Mouse (Mus musculus) ES-Bruce4 (cell line): ENCODE measurements around the gene Arhgef25. TPM values are rescaled to one million over a fixed set of nuclear protein-coding genes. Genes with fewer than 3 reads are reported as not detected.

Experiments
- H3K27ac ChIP-seq: 2 replicates; pipeline ENCODE4 v1.5.1; 2012; ENCODE audit warnings: low read length, inconsistent platforms; ENCODE audit not compliant: insufficient read depth
- H3K27me3 ChIP-seq: 2 replicates; pipeline ENCODE4 v1.6.1; 2012; ENCODE audit warnings: mild to moderate bottlenecking, low read length, inconsistent platforms; ENCODE audit not compliant: control insufficient read depth, poor library complexity, insufficient read depth, severe bottlenecking
- H3K36me3 ChIP-seq: 2 replicates; pipeline ENCODE4 v1.6.1; 2012; ENCODE audit warnings: inconsistent platforms, mild to moderate bottlenecking, low read length, moderate library complexity; ENCODE audit not compliant: control insufficient read depth, poor library complexity, insufficient read depth, severe bottlenecking
- H3K4me1 ChIP-seq: one replicate; pipeline ENCODE4 v1.8.1; 2011; ENCODE audit warnings: low read length; ENCODE audit not compliant: control insufficient read depth, insufficient read depth
- H3K4me3 ChIP-seq: 2 replicates; pipeline ENCODE4 v1.5.1; 2011; ENCODE audit warnings: low read depth, mild to moderate bottlenecking, low read length
- H3K9ac ChIP-seq: 2 replicates; pipeline ENCODE4 v1.6.1; 2012; ENCODE audit warnings: low read depth, mild to moderate bottlenecking, inconsistent platforms; ENCODE audit not compliant: poor library complexity, severe bottlenecking
- H3K9me3 ChIP-seq: replicated peaks from 2 replicates; pipeline ENCODE4 v1.6.1; 2012; ENCODE audit warnings: mild to moderate bottlenecking, low read length, inconsistent platforms; ENCODE audit not compliant: control insufficient read depth, poor library complexity, insufficient read depth, severe bottlenecking
- CTCF ChIP-seq: IDR thresholded peaks from one replicate; pipeline ENCODE4 v1.8.1; 2011; ENCODE audit warnings: low read depth, low read length
- EP300 ChIP-seq: IDR thresholded peaks from 2 replicates; pipeline ENCODE4 v1.6.1; 2011; ENCODE audit warnings: low read depth, low read length; ENCODE audit not compliant: insufficient read depth
- POLR2A ChIP-seq: IDR thresholded peaks from one replicate; pipeline ENCODE4 v1.8.1; 2011; ENCODE audit warnings: low read length; ENCODE audit not compliant: insufficient read depth
- polyA plus RNA-seq: library from polyadenylated mRNA; stranded (reverse); fragments of >200 nt; gene quantifications from 2 replicates; pipeline ENCODE4 v1.2.4, GENCODE M21; 2011; ENCODE audit warnings: low read depth; ENCODE audit not compliant: missing spikeins, insufficient read depth, insufficient read length

The Arhgef25 gene
- polyA plus RNA-seq: 50.9 and 54.3 TPM in 2 replicates

DNA sequence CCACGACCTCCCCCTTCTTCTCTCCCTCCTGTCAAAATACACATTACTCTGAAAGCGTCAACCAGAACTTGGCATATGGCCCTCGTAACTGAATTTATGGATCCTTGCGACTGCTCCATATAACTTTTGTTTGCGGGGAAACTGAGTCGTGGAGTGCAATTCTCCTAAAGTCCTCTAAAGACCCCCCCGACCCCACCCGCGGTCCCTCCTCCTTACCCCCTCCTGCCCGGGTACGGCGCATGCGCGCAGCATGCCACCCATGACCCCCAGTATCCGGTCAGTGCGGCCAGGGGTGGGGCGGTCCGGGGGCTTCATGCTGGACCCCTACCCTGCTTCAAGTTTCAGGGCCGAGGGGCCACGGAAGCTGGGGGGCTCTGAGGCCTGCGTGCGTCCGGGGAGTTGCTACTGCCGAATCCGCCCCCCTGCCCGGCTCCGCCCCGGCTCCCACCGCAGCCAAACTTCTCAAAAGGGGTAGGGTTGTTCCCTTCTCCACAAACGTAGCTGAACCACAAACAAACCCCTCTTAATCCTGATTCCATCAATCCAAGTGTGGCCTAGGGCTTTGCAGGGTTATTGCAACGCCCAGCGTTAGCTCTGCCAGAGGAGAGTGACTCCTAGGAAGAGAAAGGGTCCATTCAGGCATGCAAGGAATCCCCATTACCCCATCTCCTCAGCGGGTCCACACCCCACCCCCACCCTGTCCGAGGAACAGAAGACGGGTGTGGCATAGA is at the start of gene Arhgef25:
TSS of gene Arhgef25 (minus strand) at position 433 of the 731 bp plus-strand sequence.
- TF ChIP-seq POLR2A (no peak), CTCF (no peak), EP300 (no peak)
- Histone ChIP-seq H3K4me3 (peak within 1 kb of the TSS; percentile 76), H3K4me1 (peaks cover 3% of the 10 kb centered on the region), H3K9me3 (no peaks in the 10 kb centered on the region), H3K27ac (peak within 1 kb of the TSS; percentile 24; the same call in 1 of the 2 replicates), H3K9ac (peak within 1 kb of the TSS; percentile 93), H3K36me3 (no peaks in the 10 kb centered on the region), H3K27me3 (no peaks in the 10 kb centered on the region)

DNA sequence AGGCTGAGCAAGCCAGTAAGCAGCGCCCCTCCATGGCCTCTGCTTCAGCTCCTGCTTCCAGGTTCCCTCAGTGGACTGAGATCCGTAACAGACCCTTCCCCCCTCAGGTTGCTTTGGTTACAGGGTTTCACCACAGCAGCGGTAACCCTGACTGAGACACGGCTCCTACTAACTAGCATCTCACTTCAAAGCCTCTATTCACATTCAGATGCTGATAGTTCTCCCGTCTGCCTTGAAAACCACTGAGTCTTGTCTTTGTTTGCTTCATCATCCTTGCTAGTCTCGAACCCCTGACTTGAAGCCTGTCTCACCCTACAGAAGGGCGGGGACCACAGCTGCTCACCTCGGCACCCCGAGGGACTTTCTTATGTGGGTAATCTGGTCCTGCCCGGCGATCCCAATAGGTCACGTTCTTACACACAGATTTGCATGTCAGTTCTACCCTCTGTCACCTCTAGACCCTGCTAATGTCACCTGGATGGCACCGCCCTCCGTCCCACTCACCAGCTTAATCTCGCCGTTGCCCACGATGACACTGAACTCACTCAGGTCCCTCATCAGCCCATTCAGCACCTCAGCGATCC is 48.5 kb upstream of the Arhgef25 start:
- peaks cover 5% of the 10 kb centered on the region for H3K4me1 ChIP-seq
- no peaks in the 10 kb centered on the region for H3K9me3 ChIP-seq
- no peak overlapping the region for H3K9ac ChIP-seq
- TF ChIP-seq CTCF: no peak
- no peak overlapping the region for H3K27ac ChIP-seq
- no peaks in the 10 kb centered on the region for H3K36me3 ChIP-seq
- peak overlapping the region; percentile 13; the same call in 1 of the 2 replicates for H3K4me3 ChIP-seq
- H3K27me3 ChIP-seq: no peaks in the 10 kb centered on the region

DNA sequence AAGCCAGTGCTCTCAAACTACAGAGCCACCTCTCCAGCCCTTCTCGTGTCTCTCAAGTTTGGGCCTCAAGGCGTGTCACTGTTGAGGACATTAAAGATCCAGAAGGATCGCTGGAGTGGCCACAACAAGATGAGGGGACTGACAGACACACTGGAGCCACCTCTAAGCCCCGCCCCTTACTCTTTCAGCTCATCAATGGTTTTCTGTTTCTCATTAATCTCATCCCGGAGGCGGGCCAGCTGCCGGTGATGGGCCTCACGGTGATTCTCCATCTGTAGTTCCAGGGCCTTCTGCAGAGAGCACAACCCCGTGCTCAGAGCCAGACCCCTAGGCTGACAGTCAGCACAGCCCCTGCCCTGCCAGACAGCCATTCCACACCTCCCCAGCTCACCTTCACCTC is 46.7 kb upstream of the Arhgef25 start:
- no peaks in the 10 kb centered on the region for H3K9me3 ChIP-seq
- H3K27me3 ChIP-seq: no peaks in the 10 kb centered on the region
- H3K9ac ChIP-seq: no peak overlapping the region
- H3K36me3 ChIP-seq: no peaks in the 10 kb centered on the region
- H3K4me3 ChIP-seq: no peak overlapping the region
- TF ChIP-seq EP300 (no peak), CTCF (no peak), POLR2A (no peak)
- H3K27ac ChIP-seq: no peak overlapping the region
- H3K4me1 ChIP-seq: peaks cover 5% of the 10 kb centered on the region

DNA sequence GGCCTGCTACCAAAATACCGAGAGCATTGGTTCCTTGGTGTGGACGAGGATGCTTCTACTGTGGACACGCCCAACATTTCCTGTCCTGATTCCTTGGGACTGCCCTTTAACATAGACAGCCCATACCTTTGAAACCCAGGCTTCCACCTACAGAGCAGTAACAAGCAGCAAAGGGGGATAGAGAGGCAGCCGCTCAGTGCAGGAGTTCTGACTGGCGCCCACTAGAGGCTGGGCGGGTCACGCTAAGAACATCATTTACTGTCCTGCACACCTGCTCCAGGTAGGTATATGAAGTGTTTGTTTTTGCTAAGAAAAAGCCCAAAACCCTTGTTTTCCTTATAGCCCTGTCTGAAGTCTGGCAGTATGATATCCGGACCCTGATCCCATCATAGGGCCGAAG is 43.3 kb upstream of the Arhgef25 start:
- TF ChIP-seq EP300: peak; percentile 59; the same call in 1 of the 2 replicates
- peak; percentile 94 for TF ChIP-seq CTCF
- TF ChIP-seq POLR2A: peak; percentile 25
- Histone ChIP-seq H3K27ac (no peak overlapping the region), H3K4me3 (no peak overlapping the region), H3K9ac (no peak overlapping the region), H3K36me3 (no peaks in the 10 kb centered on the region), H3K27me3 (no peaks in the 10 kb centered on the region), H3K4me1 (peaks cover 2% of the 10 kb centered on the region), H3K9me3 (no peaks in the 10 kb centered on the region)

DNA sequence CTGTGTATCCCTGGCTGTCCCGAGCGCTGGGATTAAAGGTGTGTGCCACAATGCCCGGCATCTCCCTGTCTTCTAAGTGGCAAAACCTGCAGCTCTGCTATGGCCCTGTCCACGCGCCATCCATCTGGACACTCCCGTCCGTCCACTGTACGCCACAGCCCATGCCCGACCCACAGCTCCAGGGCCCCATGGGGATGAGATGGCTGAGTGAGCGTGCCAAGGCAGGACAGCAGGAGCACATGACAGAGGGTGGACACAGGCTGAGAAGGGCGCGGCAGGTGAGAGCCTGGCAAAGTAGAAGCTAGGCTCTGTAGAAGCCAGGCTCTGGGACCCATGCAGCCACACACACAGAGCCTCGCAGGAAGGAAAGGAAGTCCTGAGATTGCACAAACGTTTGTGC is 41.9 kb upstream of the Arhgef25 start:
- H3K4me1 ChIP-seq: peaks cover 1% of the 10 kb centered on the region
- no peaks in the 10 kb centered on the region for H3K27me3 ChIP-seq
- H3K4me3 ChIP-seq: no peak overlapping the region
- no peaks in the 10 kb centered on the region for H3K9me3 ChIP-seq
- H3K36me3 ChIP-seq: no peaks in the 10 kb centered on the region
- no peak overlapping the region for H3K27ac ChIP-seq
- TF ChIP-seq POLR2A: no peak
- TF ChIP-seq CTCF: no peak
- no peak for TF ChIP-seq EP300
- no peak overlapping the region for H3K9ac ChIP-seq

DNA sequence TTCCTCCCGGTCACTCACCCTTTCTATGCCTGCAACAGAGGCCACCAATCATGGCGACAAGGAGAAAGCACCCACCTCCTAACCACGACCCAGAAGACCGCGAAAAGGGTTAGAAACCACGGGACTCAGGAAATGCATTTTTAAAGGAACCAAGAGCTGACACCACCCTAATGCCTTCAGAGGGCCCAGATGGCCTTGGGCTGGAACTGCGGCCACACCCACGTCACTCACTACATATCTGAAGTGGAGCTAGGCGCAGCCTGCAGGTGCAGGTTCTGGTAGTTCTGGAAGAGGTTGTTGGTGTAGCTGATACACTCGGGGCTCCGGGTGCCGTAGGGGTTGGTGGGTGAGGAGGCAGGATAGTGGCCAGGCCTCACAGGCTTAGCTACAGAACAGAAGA is 40.8 kb upstream of the Arhgef25 start:
- TF ChIP-seq CTCF (no peak), EP300 (no peak), POLR2A (no peak)
- Histone ChIP-seq H3K9me3 (no peaks in the 10 kb centered on the region), H3K9ac (no peak overlapping the region), H3K36me3 (no peaks in the 10 kb centered on the region), H3K4me3 (no peak overlapping the region), H3K27ac (no peak overlapping the region), H3K27me3 (no peaks in the 10 kb centered on the region), H3K4me1 (peaks cover 3% of the 10 kb centered on the region)
